Mouse (Mus musculus): ENCODE data around the gene Apol7a.

The Apol7a gene

DNA sequence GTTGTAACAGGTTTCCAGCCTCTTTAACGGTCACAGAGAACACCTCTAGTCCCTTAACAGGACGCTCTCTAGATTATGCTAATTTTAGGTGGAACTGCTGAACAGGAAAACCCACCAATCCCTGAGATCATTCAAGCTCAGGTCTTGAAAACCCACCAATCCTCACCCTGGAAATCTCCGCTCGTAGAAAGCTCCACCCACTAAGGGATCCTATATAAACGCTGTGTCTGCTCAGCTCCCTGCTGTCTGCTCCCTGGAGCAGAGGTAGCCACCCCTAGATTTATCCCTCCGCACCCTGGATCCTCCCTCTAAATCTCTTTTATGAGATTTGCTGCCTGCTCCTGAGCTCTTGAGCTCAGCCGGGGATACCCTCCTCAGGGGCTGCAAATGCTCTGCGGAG is 28.3 kb downstream of the Apol7a start:
- DNase-seq (ENCODE audit: low read depth): no peak

- DNase-seq (ENCODE audit: low read depth): no peak
Measured at GRCm38 (mm10) chr15:77369981-77370380, 28.9 kb downstream of the Apol7a start.

- no peak for DNase-seq (ENCODE audit: low read depth)
Measured at GRCm38 (mm10) chr15:77368818-77369320, 30.0 kb downstream of the Apol7a start.

GRCm38 (mm10) chr15:77368148-77368547 is 30.8 kb downstream of the Apol7a start:
- DNase-seq (ENCODE audit: low read depth): peak; percentile 84

DNA sequence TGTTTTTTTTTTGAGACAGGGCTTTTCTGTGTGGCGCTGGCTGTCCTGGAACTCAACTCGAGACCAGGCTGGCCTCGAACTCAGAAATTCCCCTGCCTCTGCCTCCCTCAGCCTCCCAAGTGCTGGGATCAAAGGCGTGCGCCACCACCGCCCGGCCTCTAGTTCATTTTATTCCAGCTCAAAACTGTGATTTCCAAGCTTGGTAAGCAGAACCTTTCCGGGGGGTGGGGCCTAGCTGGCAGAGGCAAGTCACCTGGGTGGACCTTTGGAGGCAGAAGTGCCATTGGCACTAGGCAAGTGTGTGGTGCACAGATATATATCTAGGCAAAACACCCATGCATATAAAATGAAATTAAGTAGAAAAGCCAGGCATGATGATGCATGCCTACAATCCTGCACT is 31.4 kb downstream of the Apol7a start:
- no peak for DNase-seq (ENCODE audit: low read depth)

DNA sequence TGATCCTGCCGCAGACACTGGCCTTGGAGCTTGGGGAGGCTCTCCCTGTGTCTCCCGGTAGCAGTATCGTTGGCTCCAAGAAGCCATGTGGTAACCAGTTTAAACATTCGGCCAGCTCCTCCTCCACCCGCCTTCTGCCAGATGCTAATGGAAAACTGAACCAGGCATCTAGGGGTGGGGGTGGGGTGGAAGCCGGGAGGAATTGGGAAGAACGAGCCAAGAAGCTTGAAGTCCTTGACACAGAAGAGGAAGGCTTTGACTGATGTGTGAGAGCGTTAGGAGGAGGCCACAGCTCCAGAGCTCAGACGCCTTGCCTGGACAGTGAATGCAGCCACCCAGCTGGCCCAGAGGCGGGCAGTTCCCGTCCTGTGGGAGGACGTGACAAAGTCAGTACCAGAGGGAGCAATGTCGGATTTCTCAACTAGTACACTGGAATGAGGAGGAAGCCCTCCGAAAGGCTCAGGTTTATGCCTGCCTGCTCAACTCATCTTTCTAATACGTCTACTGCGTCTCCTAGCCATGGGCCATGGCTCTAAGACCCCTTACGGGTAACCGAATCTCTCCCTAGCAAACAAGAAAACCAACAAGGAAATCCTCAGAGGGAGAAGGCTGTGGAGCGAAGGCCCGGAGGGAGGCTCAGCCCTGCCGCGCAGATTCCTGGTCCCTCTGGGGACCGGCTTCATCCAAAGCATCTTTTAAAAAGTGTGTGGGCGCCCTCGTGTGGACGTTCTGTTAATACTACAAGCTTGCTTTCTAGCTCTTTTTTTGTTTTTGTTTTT is 32.0 kb downstream of the Apol7a start:
- peak; percentile 44 for DNase-seq (ENCODE audit: low read depth)

GRCm38 (mm10) chr15:77365700-77366570 is 33.0 kb downstream of the Apol7a start:
- DNase-seq (ENCODE audit: low read depth): no peak

DNA sequence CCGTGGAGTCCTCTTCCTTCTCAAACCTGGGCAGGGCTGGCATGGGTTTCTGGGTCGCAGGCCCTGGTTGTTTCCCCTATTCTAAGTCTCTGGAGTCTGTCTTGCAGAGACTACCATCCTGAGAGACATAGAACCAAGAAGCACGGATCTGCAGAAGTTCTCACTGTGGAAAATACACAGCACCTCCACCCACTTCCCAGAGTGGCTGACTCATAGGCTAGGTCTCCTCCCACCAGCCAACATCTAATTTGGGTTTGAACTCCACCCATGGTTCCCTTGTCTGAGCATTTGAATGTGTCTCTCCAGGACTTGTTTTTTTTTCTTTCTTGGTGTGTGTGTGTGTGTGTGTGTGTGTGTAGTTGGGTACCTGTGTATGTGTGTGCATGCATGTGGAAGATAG is 34.9 kb downstream of the Apol7a start:
- DNase-seq (ENCODE audit: low read depth): no peak

GRCm38 (mm10) chr15:77363578-77363977 is 35.3 kb downstream of the Apol7a start:
- DNase-seq (ENCODE audit: low read depth): no peak

DNA sequence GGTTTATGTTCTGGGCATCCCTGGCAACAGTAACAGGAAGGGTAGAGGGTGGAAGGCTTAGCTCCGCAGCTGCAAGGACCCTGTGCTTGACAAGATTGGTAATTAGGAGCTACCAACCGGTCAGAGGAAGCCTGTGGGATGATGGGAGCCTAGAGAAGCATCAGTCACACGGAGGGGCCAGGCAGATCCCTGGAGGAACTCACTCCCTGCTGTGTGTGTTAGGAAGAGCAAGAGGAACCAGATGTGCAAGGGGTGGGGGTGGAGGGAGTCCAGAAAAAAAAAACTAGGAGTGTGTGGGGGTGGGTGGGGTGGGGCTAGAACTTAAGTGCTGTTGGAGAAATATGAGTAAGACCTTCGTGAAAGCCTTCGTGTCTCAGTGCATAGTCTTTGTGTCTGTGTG is 36.0 kb downstream of the Apol7a start:
- DNase-seq (ENCODE audit: low read depth): no peak

DNA sequence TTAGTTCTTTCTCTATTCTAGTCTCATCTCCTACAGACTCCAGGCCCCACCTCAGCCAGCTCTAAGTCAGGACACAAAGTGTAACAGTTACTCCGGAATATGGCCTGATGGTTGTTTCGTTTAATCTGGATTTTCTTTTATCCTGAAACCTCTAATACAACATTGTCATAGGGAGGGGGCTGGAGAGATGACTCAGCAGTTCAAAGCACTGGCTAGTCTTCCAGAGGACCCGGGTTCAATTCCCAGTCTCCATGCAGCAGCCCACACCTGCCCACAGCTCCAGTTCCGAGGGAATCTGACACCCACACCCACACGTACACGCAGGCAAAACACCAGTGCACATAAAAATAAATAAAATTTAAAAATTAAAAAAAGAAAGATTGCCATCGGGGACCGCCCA is 39.0 kb downstream of the Apol7a start:
- DNase-seq (ENCODE audit: low read depth): no peak

DNA sequence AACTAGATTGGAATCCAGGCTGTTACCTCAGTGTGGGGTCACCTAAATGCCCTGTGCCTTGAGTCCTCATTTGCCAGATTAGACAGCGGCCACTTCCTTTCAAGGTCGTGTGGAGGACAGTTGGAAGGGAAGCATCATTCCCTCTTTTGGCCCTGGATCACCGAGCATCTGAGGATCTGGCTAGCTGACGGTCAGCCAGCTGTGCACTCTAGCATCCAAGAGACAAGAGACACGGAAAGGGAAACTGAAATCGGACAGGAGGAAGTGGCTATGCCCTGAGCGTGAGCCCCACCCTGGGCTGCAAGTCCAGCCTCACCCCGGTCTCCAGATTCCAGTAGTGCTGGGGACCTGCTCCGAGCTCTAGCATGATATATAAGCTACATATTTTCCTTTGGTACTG is 39.4 kb downstream of the Apol7a start:
- no peak for DNase-seq (ENCODE audit: low read depth)

GRCm38 (mm10) chr15:77359084-77359483 is 39.8 kb downstream of the Apol7a start:
- DNase-seq (ENCODE audit: low read depth): no peak

DNA sequence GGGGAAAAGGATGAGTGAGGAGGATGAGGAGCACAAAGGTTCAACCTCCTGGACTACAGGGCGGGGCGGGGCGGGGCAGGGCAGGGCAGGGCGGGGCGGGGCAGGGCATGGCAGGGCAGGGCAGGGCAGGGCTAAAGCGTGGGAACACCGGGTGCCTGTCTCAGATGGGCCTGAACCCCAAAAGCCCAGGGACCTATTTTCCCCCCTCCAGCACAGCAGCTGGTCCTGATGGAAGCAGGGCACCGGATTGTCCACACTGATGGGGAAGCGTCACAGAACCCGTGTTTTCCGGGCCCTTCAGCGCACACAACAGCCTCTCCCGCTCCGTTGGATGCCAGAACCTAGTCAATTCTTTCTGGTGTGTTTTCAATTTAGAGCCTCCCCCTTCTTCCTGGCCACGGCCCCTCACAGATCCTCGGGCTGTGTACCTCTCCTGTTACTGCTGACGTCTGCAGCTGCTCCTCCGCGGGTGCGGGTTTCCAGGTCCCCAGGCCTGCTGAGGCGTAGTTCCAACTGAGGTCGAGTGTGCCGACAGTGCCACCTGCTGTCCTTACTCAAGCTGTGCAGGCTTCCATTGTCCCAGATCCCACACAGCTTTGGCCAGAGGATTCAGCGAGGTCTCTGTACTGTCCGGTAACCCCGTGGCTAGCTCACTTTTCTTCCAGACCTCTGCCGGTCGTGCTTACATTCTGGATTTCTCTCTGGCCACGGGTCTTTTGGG is 40.4 kb downstream of the Apol7a start:
- peak; percentile 62 for DNase-seq (ENCODE audit: low read depth)

DNA sequence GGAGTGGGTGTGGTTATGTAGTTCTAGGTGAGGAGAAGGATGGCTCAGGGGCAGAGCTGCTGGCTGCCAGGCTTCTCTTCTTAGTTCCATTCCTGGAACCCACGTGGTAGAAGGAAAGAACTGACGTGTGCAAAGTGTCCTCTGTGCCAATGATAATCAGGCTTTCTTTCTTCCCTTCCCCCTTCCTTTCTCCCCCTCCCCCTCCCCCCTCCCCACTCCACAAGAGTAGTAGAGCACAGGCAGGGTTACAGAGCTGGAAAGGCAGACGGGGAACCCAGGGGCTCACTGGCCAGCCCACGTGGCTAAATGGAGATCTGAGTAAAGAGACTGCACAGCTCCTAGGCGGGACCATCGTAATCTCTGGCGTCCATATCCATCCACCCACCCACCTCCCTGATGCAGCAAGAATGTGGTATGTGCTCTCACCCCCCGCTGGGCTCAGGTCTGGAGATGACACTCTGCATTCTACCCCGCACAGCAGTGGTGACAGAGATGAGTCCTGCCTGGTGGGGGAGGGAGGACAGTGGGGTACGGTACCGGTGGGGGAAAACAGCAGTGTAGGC is 42.6 kb downstream of the Apol7a start:
- no peak for DNase-seq (ENCODE audit: low read depth)

- DNase-seq (ENCODE audit: low read depth): no peak
Measured at GRCm38 (mm10) chr15:77354848-77355551, 43.9 kb downstream of the Apol7a start.

- DNase-seq (ENCODE audit: low read depth): no peak
Measured at GRCm38 (mm10) chr15:77354496-77354847, 44.4 kb downstream of the Apol7a start.

DNA sequence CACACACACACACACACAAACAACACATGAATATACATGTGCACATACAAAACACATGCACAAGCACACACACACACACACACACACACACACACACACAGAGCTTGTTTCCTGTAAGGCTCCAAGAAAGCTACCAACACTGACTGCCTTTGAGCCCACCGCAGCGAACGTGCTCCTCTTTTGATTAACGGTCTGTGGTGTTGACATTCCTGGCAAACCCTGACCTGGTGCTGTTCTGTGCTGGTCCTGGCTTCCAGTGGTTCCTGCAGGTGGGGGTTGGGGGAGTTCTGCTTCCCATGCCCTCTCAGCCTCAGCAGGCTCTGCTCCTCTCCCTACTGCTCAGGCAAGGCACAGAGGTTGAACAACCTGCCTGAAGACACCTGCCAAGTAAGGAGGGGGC is 45.1 kb downstream of the Apol7a start:
- no peak for DNase-seq (ENCODE audit: low read depth)

DNA sequence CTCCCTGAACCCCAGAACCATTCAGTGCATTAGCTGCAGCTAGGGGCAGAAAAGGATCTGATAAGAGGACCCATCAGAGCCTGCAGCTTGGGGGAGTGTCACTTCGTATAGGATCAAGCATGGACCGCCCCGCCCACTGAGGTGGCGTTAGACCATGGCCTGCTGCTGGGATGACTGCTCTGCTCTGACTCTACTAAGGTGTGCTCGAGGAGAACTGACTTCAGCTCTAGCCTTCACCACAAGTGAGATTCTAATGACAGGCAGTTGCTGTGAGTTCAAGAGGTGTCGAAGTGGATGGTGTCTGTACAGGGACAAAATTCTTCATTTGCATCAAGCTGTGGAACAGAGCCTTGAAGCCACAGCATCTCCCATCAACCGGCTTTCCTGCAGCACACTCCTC is 46.0 kb downstream of the Apol7a start:
- no peak for DNase-seq (ENCODE audit: low read depth)

DNA sequence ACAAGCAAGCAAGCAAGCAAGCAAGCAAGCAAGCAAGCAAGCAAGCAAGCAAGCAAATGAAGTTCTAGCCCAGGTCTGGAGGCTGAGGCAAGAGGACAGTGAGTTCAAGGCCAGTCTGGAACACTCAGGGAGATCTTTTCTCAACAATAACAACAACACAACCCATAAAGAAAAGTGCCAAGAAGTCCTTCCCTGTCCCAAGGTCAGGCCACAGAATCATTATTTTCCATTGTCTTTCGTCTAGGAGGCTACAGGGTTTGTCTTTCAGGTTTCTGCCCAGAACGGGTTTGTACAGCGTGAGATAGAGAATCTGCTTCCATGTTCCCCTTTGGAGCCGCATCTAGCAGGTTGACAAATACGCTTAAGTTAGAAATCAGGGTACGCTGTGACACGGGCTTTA is 48.8 kb downstream of the Apol7a start:
- DNase-seq (ENCODE audit: low read depth): no peak

GRCm38 (mm10) chr15:77348146-77348545 is 50.8 kb downstream of the Apol7a start:
- DNase-seq (ENCODE audit: low read depth): no peak

Measured in c-Kit-positive CD71-negative TER-119-negative erythroid progenitor cells, embryonic 14.5 days (primary cell).